Mouse (Mus musculus) spleen, adult 12 weeks (tissue): ENCODE results near the gene Utp15.
A peak's percentile ranks its signal among the peaks of the same experiment; 100 is the strongest.

Experiments
- DNase-seq: peaks from one replicate; pipeline ENCODE4 v3.0.0; 2022; ENCODE audit warnings: low spot score

Utp15 gene

GRCm38 (mm10) chr13:98262636-98263457, at the start of gene Utp15, which contains the start of gene Ankra2:
TSS of gene Utp15 (minus strand) at chr13:98263041.
TSS of gene Ankra2 (plus strand) at chr13:98263074.
- peak; percentile 98 for DNase-seq

- no peak for DNase-seq
Observed at GRCm38 (mm10) chr13:98311597-98311996, 48.8 kb upstream of the Utp15 start.

- no peak for DNase-seq
Observed at GRCm38 (mm10) chr13:98308724-98309123, 45.9 kb upstream of the Utp15 start.

DNA sequence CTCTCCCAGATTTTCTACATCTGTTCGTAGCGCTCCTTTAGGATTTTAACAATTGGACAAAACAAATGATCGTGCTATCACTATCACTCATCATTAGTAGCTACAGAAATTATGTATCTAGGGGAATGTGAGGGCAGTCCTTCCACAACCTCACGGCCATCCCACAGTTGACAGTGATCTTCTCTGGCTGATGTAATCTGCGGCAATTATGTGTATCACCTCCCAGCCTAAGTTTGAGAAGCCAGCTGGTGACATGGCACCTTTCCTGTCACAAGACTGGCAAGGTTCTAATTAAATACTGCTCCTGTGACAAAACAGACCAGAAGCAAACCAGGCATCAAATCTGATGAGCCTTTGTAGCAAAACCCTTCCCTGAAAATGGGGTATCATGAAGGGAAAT, 45.2 kb upstream of the Utp15 start:
- no peak for DNase-seq

GRCm38 (mm10) chr13:98306852-98307475, 44.1 kb upstream of the Utp15 start:
- no peak for DNase-seq

GRCm38 (mm10) chr13:98306393-98306792, 43.6 kb upstream of the Utp15 start:
- no peak for DNase-seq

DNA sequence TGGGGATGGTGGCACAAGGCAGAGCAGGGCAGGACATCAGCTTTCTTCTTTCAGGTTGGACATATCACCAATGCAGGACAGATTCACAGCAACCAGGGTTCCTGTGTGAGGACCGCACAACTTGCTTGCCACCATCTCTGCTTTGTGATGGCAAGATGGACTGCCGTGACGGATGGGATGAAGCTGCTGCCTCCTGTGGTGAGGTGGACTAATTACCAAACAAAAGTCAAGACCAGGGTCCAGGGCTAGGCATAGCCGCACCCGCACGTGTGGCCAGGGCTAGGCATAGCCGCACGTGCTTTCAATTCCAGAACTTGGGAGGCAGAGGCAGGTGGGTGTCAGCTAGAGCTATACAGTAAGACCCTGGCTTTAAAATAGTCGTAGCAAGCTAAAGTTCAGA, 42.4 kb upstream of the Utp15 start:
- DNase-seq: no peak

DNA sequence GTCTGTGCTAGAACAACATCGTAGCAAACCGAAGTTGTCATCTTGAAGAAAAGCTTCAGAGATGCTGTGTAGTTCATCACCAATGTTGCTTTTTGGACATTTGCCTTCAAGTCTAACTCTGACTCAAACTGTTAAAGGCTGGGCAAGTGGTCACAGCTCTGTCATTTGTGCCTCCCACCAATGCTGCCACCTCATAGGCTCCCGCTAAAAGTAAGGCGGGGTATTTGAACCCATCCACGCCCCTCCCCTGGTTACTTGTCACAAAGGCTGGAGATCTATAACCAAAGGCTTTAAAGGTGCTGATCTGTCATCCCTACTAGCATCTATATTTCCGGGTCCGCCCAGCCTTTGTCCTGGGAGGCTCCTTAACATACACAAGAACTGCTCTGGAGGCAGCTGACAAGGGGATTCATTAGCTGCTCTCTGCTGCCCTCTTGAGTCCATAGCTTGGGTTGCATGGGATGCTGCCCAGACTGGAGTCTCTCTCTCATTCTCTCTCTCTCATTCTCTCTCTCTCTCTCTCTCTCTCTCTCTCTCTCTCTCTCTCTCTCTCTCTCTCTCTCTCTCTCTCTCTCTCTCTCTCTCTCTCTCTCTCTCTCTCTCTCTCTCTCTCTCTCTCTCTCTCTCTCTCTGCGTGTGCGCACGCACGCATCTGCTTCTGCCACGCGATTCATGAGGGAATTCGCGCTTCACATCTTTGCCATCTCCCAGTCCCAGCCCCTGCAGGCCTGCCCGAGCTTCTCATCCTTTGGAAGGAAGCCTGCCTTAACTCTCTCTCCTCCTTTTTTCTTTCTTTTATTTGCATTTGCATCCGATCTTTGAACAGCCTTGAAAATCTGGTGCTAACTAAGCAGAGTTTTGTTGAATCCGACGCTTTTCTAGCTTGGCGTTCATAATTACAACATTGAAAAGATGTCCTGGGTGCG, 36.3 kb upstream of the Utp15 start:
- peak; percentile 58 for DNase-seq

- no peak for DNase-seq
Observed at GRCm38 (mm10) chr13:98297883-98298482, 35.1 kb upstream of the Utp15 start.

DNA sequence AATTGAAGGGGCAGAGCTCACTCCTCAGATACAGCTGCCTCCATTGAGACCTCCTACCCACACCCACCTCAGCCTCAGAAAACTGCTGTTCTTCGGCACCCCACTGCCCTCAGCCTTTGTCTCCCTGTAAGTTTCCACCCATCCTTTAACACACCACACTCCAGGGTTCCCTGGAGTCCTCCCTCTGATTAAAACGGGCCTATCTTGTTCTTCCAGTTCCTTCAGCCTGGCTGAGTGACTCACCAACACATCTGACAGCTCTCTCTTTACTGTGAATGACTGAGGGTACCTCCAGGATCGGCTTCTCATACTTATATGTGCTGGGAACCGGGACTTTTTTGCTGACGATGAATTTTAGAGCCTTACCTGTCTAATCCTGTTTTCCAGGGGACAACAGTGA, 33.2 kb upstream of the Utp15 start:
- DNase-seq: no peak

- no peak for DNase-seq
Observed at GRCm38 (mm10) chr13:98291712-98292111, 28.9 kb upstream of the Utp15 start.

- no peak for DNase-seq
Observed at GRCm38 (mm10) chr13:98290719-98291118, 27.9 kb upstream of the Utp15 start.

GRCm38 (mm10) chr13:98280990-98281650, 18.3 kb upstream of the Utp15 start:
- DNase-seq: no peak

GRCm38 (mm10) chr13:98279686-98280085, 16.8 kb upstream of the Utp15 start, which contains the start of gene Gm21976:
TSS of gene Gm21976 (plus strand) at chr13:98279887.
- DNase-seq: no peak

DNA sequence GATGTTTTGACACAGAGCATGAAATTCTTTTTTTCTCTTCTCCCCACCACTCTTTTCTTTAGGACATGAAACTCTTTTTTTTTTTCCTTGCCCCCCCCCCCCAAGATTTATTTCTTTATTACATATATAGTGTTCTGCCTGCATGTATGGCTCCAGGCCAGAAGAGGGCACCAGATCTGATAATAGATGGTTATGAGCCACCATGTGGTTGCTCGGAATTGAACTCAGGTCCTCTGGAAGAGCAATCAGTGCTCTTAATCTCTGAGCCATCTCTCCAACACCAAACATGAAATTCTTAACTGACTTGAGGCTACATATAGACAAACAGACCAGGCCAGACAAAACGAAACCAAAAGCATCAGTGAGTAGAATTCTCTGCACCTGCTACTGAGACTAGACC, 14.7 kb upstream of the Utp15 start:
- DNase-seq: no peak

DNA sequence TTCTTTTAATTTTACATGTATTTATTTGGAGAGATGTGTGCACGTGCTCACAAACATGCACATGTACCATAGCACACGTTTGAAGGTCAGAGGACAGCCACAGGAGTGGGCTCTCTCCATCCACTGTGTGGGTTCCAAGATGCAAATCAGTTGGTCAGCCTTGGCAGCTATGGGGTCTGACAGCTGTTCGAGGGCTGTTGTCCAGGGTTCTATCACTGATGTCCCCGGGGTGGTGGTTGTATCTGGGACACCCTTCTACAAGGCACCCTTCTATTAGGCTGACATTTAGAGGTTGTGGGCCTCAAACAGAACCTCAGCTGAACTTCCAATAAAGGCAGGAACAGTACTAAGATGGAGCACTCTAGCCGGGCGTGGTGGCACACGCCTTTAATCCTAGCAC, 13.4 kb upstream of the Utp15 start:
- no peak for DNase-seq

- no peak for DNase-seq
Observed at GRCm38 (mm10) chr13:98275646-98276045, 12.8 kb upstream of the Utp15 start.

GRCm38 (mm10) chr13:98274023-98274422, 11.2 kb upstream of the Utp15 start:
- no peak for DNase-seq

- no peak for DNase-seq
Observed at GRCm38 (mm10) chr13:98264111-98264510, 1.3 kb upstream of the Utp15 start.

DNA sequence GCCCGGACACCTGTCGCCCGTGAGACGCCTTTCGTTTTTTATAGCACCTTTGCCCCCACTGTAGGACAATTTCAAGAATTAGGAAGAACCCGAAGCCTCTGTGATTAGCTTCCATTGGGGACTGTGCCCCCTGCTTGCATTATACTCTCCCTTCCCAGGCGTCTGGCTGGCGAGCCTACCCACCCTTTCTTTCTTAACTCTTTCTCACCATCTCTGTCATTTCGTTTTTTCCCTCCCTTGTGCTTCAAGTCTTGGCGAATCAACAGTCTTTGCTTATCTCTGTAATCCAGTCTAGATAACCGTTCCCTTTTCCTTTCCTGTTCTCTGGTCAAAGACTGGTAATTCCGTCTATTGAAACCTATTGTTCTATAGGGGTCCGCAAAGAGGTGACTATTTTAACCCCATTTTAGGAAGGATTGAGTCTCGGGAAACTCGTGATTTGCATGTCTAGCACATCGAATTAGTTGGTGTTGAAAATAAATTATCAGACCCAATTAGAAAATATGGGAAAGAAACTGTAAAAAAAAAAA, 682 bp upstream of the Utp15 start:
- DNase-seq: no peak

GRCm38 (mm10) chr13:98254921-98255320, 7.9 kb downstream of the Utp15 start:
- no peak for DNase-seq
